Mouse (Mus musculus) hindbrain, embryonic 11.5 days (tissue): ENCODE results near the gene Siae. TPM values are rescaled to one million over a fixed set of nuclear protein-coding genes. Genes with fewer than 3 reads are reported as not detected.

Experiments used
- ATAC-seq: fragments of 200-750 bp; cut with Nextera tagmentation; 2 replicates; pipeline ENCODE4 v1.8.0; 2017; ENCODE audit warnings: mild to moderate bottlenecking, moderate TSS enrichment, moderate library complexity; ENCODE audit not compliant: low FRiP score
- DNase-seq: peaks from one replicate; pipeline ENCODE4 v3.0.0-alpha.2; 2015; ENCODE audit warnings: low spot score
- H3K27ac ChIP-seq: fragments of 300-500 bp; sonication (generic); 2 replicates; pipeline ENCODE4 v1.5.1; 2014; ENCODE audit warnings: mild to moderate bottlenecking, low read depth, low read length
- H3K27me3 ChIP-seq: fragments of 300-500 bp; sonication (generic); 2 replicates; pipeline ENCODE4 v1.6.1; 2014; ENCODE audit warnings: mild to moderate bottlenecking, low read length, moderate library complexity, mixed read lengths; ENCODE audit not compliant: control insufficient read depth, insufficient read depth
- H3K36me3 ChIP-seq: fragments of 300-500 bp; sonication (generic); 2 replicates; pipeline ENCODE4 v1.6.1; 2014; ENCODE audit warnings: mild to moderate bottlenecking, low read length, moderate library complexity, mixed read lengths; ENCODE audit not compliant: control insufficient read depth, insufficient read depth
- H3K4me1 ChIP-seq: fragments of 300-500 bp; sonication (generic); replicated peaks from 2 replicates; pipeline ENCODE4 v1.6.1; 2014; ENCODE audit warnings: low read length, mixed read lengths; ENCODE audit not compliant: control insufficient read depth, insufficient read depth
- H3K4me2 ChIP-seq: fragments of 300-500 bp; sonication (generic); replicated peaks from 2 replicates; pipeline ENCODE4 v1.6.1; 2014; ENCODE audit warnings: mild to moderate bottlenecking, low read depth, low read length
- H3K4me3 ChIP-seq: fragments of 300-500 bp; sonication (generic); 2 replicates; pipeline ENCODE4 v1.5.1; 2014; ENCODE audit warnings: low read depth, low read length
- H3K9ac ChIP-seq: fragments of 300-500 bp; sonication (generic); 2 replicates; pipeline ENCODE4 v1.6.1; 2014; ENCODE audit warnings: low read depth, low read length
- H3K9me3 ChIP-seq: fragments of 300-500 bp; sonication (generic); 2 replicates; pipeline ENCODE4 v1.6.1; 2016; ENCODE audit warnings: low read length; ENCODE audit not compliant: control insufficient read depth
- WGBS: fragments of 180-500 bp; shearing (Covaris S2); extraction: QIAGEN DNeasy Blood & Tissue Kit; methylation state at CpG from one replicate; pipeline ENCODE4 v1.1.7; 2014; 5-methylcytosine and 5-hydroxymethylcytosine counted together
- polyA plus RNA-seq: library from polyadenylated mRNA; unstranded; fragments of >200 nt; fragmentation: Nextera tagmentation; extraction: Ambion mirVana; gene quantifications from 2 replicates; pipeline ENCODE4 v1.2.1, GENCODE M21; 2014

The Siae gene
- polyA plus RNA-seq = 7.8 and 8.8 TPM in 2 replicates

GRCm38 (mm10) chr9:37554838-37555748 is at the start of gene Siae:
TSS of gene Siae (plus strand) at chr9:37555698.
- H3K4me2 ChIP-seq = no peak within 1 kb of the TSS
- peaks cover 28% of the 10 kb centered on the region for H3K27me3 ChIP-seq
- ATAC-seq (no peak), DNase-seq (no peak)
- no peaks in the 10 kb centered on the region for H3K9me3 ChIP-seq
- H3K9ac ChIP-seq = no peak within 1 kb of the TSS
- no peaks in the 10 kb centered on the region for H3K36me3 ChIP-seq
- no peak within 1 kb of the TSS for H3K27ac ChIP-seq
- no peak within 1 kb of the TSS for H3K4me3 ChIP-seq
- H3K4me1 ChIP-seq = peaks cover 4% of the 10 kb centered on the region
- 33% methylated on average over 7 of the region's 7 CpGs for WGBS

DNA sequence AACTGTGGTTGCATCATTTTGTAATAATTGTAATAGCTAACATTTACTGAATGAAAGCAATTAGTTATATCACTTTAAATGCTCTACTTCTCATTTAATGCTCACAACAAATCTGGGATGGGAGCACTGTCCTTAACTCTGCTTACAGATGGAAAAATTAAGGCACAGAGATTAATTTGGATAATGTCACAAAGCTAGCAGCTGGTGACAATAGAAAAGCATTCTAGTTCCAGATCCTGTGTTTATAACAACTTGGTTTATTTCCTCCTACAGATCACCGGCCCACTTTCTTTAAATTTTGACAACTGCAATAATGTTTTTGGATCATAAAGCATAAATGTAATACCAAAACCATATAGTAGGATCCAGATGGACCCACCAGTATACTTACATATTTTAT is 49.5 kb upstream of the Siae start:
- no peak for ATAC-seq
- 93% methylated on average over 1 of the region's 1 CpGs for WGBS
- DNase-seq = no peak
- H3K27ac ChIP-seq = no peak overlapping the region
- no peak overlapping the region for H3K4me2 ChIP-seq
- no peak overlapping the region for H3K9ac ChIP-seq
- H3K27me3 ChIP-seq = no peaks in the 10 kb centered on the region
- no peaks in the 10 kb centered on the region for H3K36me3 ChIP-seq
- H3K4me3 ChIP-seq = no peak overlapping the region
- H3K9me3 ChIP-seq = no peaks in the 10 kb centered on the region
- no peaks in the 10 kb centered on the region for H3K4me1 ChIP-seq

- H3K4me1 ChIP-seq = no peaks in the 10 kb centered on the region
- no peak for ATAC-seq
- H3K27me3 ChIP-seq = no peaks in the 10 kb centered on the region
- DNase-seq = no peak
- H3K27ac ChIP-seq = no peak overlapping the region
- no peak overlapping the region for H3K9ac ChIP-seq
- no peak overlapping the region for H3K4me3 ChIP-seq
- no peaks in the 10 kb centered on the region for H3K9me3 ChIP-seq
- H3K36me3 ChIP-seq = no peaks in the 10 kb centered on the region
- WGBS = 97% methylated on average over 2 of the region's 2 CpGs
- no peak overlapping the region for H3K4me2 ChIP-seq
Measured at GRCm38 (mm10) chr9:37512097-37512496, 43.4 kb upstream of the Siae start.

GRCm38 (mm10) chr9:37514456-37514855 is 41.0 kb upstream of the Siae start:
- Histone ChIP-seq H3K27ac (no peak overlapping the region), H3K9me3 (no peaks in the 10 kb centered on the region)

DNA sequence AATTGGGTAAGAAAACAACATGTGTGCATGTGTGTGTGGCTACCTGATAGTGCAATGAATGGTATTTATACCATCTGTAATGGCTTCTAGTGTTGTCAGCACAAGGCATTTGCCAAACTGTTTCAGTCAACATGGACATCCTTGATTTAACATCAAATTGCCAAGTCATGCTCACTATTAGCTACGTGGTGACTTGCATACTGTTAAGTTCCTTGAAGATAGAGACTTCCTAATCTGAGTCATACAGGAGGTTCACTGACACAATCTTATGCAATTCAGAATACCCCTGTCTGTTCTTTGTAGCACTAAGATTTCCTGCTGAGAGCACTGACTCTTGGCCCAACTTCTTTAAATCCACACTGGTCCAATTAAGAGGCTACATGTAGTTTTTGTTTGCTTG is 38.0 kb upstream of the Siae start:
- H3K4me1 ChIP-seq = no peaks in the 10 kb centered on the region
- 79% methylated on average over 1 of the region's 1 CpGs for WGBS
- ATAC-seq = no peak
- no peaks in the 10 kb centered on the region for H3K9me3 ChIP-seq
- H3K27ac ChIP-seq = no peak overlapping the region
- H3K4me2 ChIP-seq = no peak overlapping the region
- H3K27me3 ChIP-seq = no peaks in the 10 kb centered on the region
- DNase-seq = no peak
- H3K9ac ChIP-seq = no peak overlapping the region
- no peak overlapping the region for H3K4me3 ChIP-seq
- H3K36me3 ChIP-seq = 0 out of 2 replicates have a peak, but pooled peaks cover 8% of the 10 kb centered on the region

More at GRCm38 (mm10) chr9:37514456-37514855, 41.0 kb upstream of the Siae start:
- no peaks in the 10 kb centered on the region for H3K27me3 ChIP-seq
- no peak overlapping the region for H3K4me3 ChIP-seq
- no peak for ATAC-seq
- H3K9ac ChIP-seq = no peak overlapping the region
- DNase-seq = no peak
- WGBS = 90% methylated on average over 3 of the region's 3 CpGs
- no peaks in the 10 kb centered on the region for H3K4me1 ChIP-seq
- H3K4me2 ChIP-seq = no peak overlapping the region
- no peaks in the 10 kb centered on the region for H3K36me3 ChIP-seq

- H3K9ac ChIP-seq = no peak overlapping the region
- no peaks in the 10 kb centered on the region for H3K9me3 ChIP-seq
- H3K4me3 ChIP-seq = no peak overlapping the region
- WGBS = 95% methylated on average over 8 of the region's 8 CpGs
- DNase-seq = no peak
- no peak overlapping the region for H3K4me2 ChIP-seq
- no peak for ATAC-seq
- H3K4me1 ChIP-seq = no peaks in the 10 kb centered on the region
- no peaks in the 10 kb centered on the region for H3K27me3 ChIP-seq
- H3K27ac ChIP-seq = no peak overlapping the region
- H3K36me3 ChIP-seq = peaks cover 10% of the 10 kb centered on the region; the same call in 1 of the 2 replicates
Measured at GRCm38 (mm10) chr9:37518991-37519390, 36.5 kb upstream of the Siae start.

DNA sequence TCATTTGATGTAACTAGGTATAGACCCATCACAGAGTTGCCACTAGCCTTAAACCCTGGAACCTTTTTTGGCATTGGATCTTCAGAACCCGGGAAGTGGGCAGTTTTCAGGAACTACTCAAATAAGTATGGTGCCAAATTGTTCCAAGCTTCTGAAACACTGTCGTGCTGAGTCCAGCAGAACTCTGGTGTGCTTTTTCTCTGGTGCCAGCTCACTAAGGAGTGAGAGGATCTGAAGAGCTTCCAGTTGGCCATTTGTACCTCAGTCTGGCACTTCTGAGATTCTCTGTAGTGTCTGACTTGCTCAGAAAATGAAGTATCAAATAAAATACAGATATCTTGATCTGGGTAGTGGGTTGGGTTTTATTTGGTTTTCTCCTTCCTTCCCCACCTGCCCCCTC is 35.5 kb upstream of the Siae start:
- no peak overlapping the region for H3K4me3 ChIP-seq
- peaks cover 10% of the 10 kb centered on the region; the same call in 1 of the 2 replicates for H3K36me3 ChIP-seq
- no peaks in the 10 kb centered on the region for H3K9me3 ChIP-seq
- no peaks in the 10 kb centered on the region for H3K27me3 ChIP-seq
- H3K9ac ChIP-seq = no peak overlapping the region
- 93% methylated on average over 2 of the region's 2 CpGs for WGBS
- DNase-seq = no peak
- no peaks in the 10 kb centered on the region for H3K4me1 ChIP-seq
- ATAC-seq = no peak
- no peak overlapping the region for H3K27ac ChIP-seq
- no peak overlapping the region for H3K4me2 ChIP-seq

DNA sequence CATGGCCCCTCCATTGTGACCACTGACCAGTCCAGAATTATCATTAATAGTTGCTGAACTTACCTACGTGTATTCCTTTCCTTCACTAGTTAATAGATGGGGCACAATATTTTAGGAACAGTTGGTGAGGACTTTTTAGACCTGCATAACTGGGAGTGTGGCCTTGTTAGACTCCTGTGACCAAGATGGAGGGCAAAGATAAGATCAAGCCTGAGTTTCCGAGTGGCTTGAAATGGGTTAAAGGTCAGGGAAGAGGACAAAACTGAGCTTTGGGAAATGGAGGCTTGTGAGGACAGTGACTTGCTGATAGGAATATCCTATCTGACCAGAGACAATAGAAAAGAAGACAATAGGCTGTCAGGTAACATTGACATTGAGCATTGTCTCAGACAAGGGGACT is 30.0 kb upstream of the Siae start:
- H3K27me3 ChIP-seq = peaks cover 42% of the 10 kb centered on the region
- H3K9me3 ChIP-seq = no peaks in the 10 kb centered on the region; the same call in 1 of the 2 replicates
- DNase-seq (no peak), ATAC-seq (no peak)
- peaks cover 9% of the 10 kb centered on the region; the same call in 1 of the 2 replicates for H3K36me3 ChIP-seq
- H3K27ac ChIP-seq = no peak overlapping the region
- no peak overlapping the region for H3K9ac ChIP-seq
- H3K4me3 ChIP-seq = no peak overlapping the region
- H3K4me2 ChIP-seq = no peak overlapping the region
- WGBS = 85% methylated on average over 2 of the region's 2 CpGs
- 0 out of 2 replicates have a peak, but pooled peaks cover 3% of the 10 kb centered on the region for H3K4me1 ChIP-seq
